Mouse (Mus musculus) spleen, adult 2 months (tissue): ENCODE data around the gene Pkd1.

Experiments
- CTCF ChIP-seq: fragments of 200-500 bp; IDR thresholded peaks from 2 replicates; pipeline ENCODE4 v1.5.1; 2011; ENCODE audit warnings: mild to moderate bottlenecking, inconsistent platforms; ENCODE audit not compliant: insufficient read depth, insufficient read length, insufficient replicate concordance; ENCODE audit errors: extremely low read depth
- POLR2A ChIP-seq: fragments of 200-500 bp; IDR thresholded peaks from 2 replicates; pipeline ENCODE4 v1.6.1; 2011; ENCODE audit warnings: low read depth, low read length, inconsistent platforms

DNA sequence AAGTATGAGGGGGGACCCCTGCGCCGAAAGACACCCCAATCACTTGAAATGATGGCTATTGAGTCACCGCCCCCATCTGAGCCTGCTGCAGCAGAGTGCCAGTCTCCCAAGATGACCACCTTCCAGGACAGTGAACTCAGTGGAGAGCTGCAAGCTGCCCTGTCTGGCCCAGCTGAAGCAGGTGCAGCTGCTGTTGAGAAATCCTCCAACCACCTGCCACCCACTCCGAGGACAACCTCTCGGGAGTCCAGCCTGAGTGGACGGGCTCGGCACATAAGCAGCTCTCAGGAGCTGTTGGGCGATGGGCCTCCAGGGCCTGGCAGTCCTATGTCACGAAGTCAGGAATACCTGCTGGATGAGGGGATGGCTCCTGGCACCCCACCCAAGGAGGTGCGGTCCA is 45.5 kb upstream of the Pkd1 start:
- TF ChIP-seq CTCF: no peak
- TF ChIP-seq POLR2A: no peak
